Comparison of ENCODE assay signal across 8 mouse cellular contexts in genomic region chr10:128921883-128922821, GRCm38 (mm10). TPM values are rescaled to one million over a fixed set of nuclear protein-coding genes. Genes with fewer than 3 reads are reported as not detected.
DNase-seq lines count a peak whose midpoint lies in the region; ATAC-seq and TF ChIP-seq lines count a peak whose summit lies in the region.

No protein-coding gene starts in this region.

- peak overlapping the region; percentile 85 for H3K4me3 ChIP-seq in gastrocnemius, adult 2 months
- H3K4me3 ChIP-seq in testis, adult 2 months (ENCODE audit: control insufficient read depth, low read depth, low read length): peak overlapping the region; percentile 92
- peak overlapping the region; percentile 83 for H3K4me3 ChIP-seq in hindbrain, embryonic 15.5 days
- peak overlapping the region; percentile 63 for H3K4me3 ChIP-seq in midbrain, postnatal 0 days (ENCODE audit: low read depth, low read length)

- no peak for DNase-seq in gastrocnemius, adult 2 months
- DNase-seq in gastrocnemius, postnatal 25 days: no peak
- DNase-seq in testis, postnatal 14 days (ENCODE audit: low spot score): no peak
- peak; percentile 64 for DNase-seq in midbrain, postnatal 0 days (ENCODE audit: low spot score)
- DNase-seq in thymus, postnatal 0 days (ENCODE audit: low spot score): no peak
- DNase-seq in testis, postnatal 10 days (ENCODE audit: low spot score): no peak

- no peak for TF ChIP-seq CTCF in gastrocnemius, adult 2 months (IDR thresholded peaks at IDR 0.05)
- no peak for TF ChIP-seq CTCF in testis, adult 2 months (IDR thresholded peaks at IDR 0.05; ENCODE audit: control insufficient read depth, insufficient read depth, insufficient replicate concordance, low read depth, low read length)
- TF ChIP-seq CTCF in midbrain, postnatal 0 days (IDR thresholded peaks at IDR 0.05): no peak

- H3K9ac ChIP-seq in hindbrain, embryonic 15.5 days: peak overlapping the region; percentile 86; the same call in 1 of the 2 replicates
- H3K9ac ChIP-seq in midbrain, postnatal 0 days (replicated peaks; ENCODE audit: low read length, poor library complexity, severe bottlenecking): no peak overlapping the region

- WGBS in hindbrain, embryonic 15.5 days: 64% methylated on average over 16 of the region's 16 CpGs
- 74% methylated on average over 16 of the region's 16 CpGs for WGBS in midbrain, postnatal 0 days

- no peak for ATAC-seq in hindbrain, embryonic 15.5 days (ENCODE audit: low FRiP score, low read depth)
- ATAC-seq in midbrain, postnatal 0 days (ENCODE audit: low FRiP score): no peak

- H3K9me3 ChIP-seq in hindbrain, embryonic 15.5 days: no peaks in the 10 kb centered on the region
- H3K9me3 ChIP-seq in midbrain, postnatal 0 days (ENCODE audit: low read length): no peaks in the 10 kb centered on the region

- no peaks in the 10 kb centered on the region for H3K36me3 ChIP-seq in testis, adult 2 months (ENCODE audit: control insufficient read depth, insufficient read depth, low read length)
- H3K36me3 ChIP-seq in hindbrain, embryonic 15.5 days: no peaks in the 10 kb centered on the region
- no peaks in the 10 kb centered on the region; the same call in 1 of the 2 replicates for H3K36me3 ChIP-seq in midbrain, postnatal 0 days (ENCODE audit: insufficient read depth, low read length)

- intact Hi-C loops in gastrocnemius, adult 2 months (cut with DNase I): loop anchor here (2.0 to 10.0 kb wide), 2 partner anchors 25 to 887 kb away; partner anchors contain the start of gene Naca

- peaks cover 14% of the 10 kb centered on the region for H3K4me1 ChIP-seq in testis, adult 2 months (ENCODE audit: control insufficient read depth, insufficient read depth, low read length)
- H3K4me1 ChIP-seq in hindbrain, embryonic 15.5 days (replicated peaks): peaks cover 62% of the 10 kb centered on the region
- peaks cover 9% of the 10 kb centered on the region; the same call in 1 of the 2 replicates for H3K4me1 ChIP-seq in midbrain, postnatal 0 days (ENCODE audit: insufficient read depth, low read length)

- no peaks in the 10 kb centered on the region for H3K27me3 ChIP-seq in testis, adult 2 months (ENCODE audit: control insufficient read depth, insufficient read depth, low read length)
- H3K27me3 ChIP-seq in hindbrain, embryonic 15.5 days: no peaks in the 10 kb centered on the region
- H3K27me3 ChIP-seq in midbrain, postnatal 0 days (ENCODE audit: insufficient read depth, low read length): no peaks in the 10 kb centered on the region

- H3K4me2 ChIP-seq in hindbrain, embryonic 15.5 days: peak overlapping the region; percentile 91
- H3K4me2 ChIP-seq in midbrain, postnatal 0 days (ENCODE audit: low read depth, low read length, poor library complexity, severe bottlenecking): peak overlapping the region; percentile 64

- H3K27ac ChIP-seq in gastrocnemius, adult 2 months: peak overlapping the region; percentile 100
- peak overlapping the region; percentile 36 for H3K27ac ChIP-seq in testis, adult 2 months (ENCODE audit: control insufficient read depth, insufficient read depth, low read depth, low read length)
- peak overlapping the region; percentile 96 for H3K27ac ChIP-seq in hindbrain, embryonic 15.5 days (replicated peaks)
- 0 out of 2 replicates have a peak overlapping the region, but pooled peaks have one; percentile 92 for H3K27ac ChIP-seq in midbrain, postnatal 0 days (ENCODE audit: low read depth, low read length)

- TF ChIP-seq POLR2A in testis, adult 2 months (IDR thresholded peaks at IDR 0.05; ENCODE audit: control insufficient read depth, low read depth, low read length): no peak

RNA-seq across cellular contexts. Expression of gene Rdh5, which starts 0.5 kb away (rescaled TPM):
- 1 to 10 TPM; 5.1 to 5.2 TPM for total RNA-seq in gastrocnemius, adult 2 months (2021)
- total RNA-seq in gastrocnemius, postnatal 25 days (2021): 1 to 10 TPM; 4.3 to 4.7 TPM
- 7.5 and 8.9 TPM in 2 replicates for polyA plus RNA-seq in testis, adult 2 months (2012; rRNA removed)
- 20.9 and 22.1 TPM in 2 replicates for polyA plus RNA-seq in hindbrain, embryonic 15.5 days (2015; fragmentation: Nextera tagmentation; extraction: Ambion mirVana)
- total RNA-seq in midbrain, postnatal 0 days (2014; rRNA removed): 8.8 and 10.5 TPM in 2 replicates
- 8.8 and 10.8 TPM in 2 replicates for polyA plus RNA-seq in midbrain, postnatal 0 days (2015; fragmentation: Nextera tagmentation; extraction: Ambion mirVana)
- 6.3 and 7.1 TPM in 2 replicates for polyA plus RNA-seq in thymus, postnatal 0 days (2015; fragmentation: Nextera tagmentation; extraction: Ambion mirVana)

RNA-seq across cellular contexts. Expression of gene Bloc1s1, which starts 1.7 kb away (rescaled TPM):
- total RNA-seq in gastrocnemius, adult 2 months (2021): 100 to 1,000 TPM; 137 to 169 TPM
- 100 to 1,000 TPM; 152 to 165 TPM for total RNA-seq in gastrocnemius, postnatal 25 days (2021)
- 97.9 and 108 TPM in 2 replicates for polyA plus RNA-seq in testis, adult 2 months (2012; rRNA removed)
- 266 and 268 TPM in 2 replicates for polyA plus RNA-seq in hindbrain, embryonic 15.5 days (2015; fragmentation: Nextera tagmentation; extraction: Ambion mirVana)
- total RNA-seq in midbrain, postnatal 0 days (2014; rRNA removed): 87.8 and 100 TPM in 2 replicates
- 240 and 265 TPM in 2 replicates for polyA plus RNA-seq in midbrain, postnatal 0 days (2015; fragmentation: Nextera tagmentation; extraction: Ambion mirVana)
- polyA plus RNA-seq in thymus, postnatal 0 days (2015; fragmentation: Nextera tagmentation; extraction: Ambion mirVana): 251 and 253 TPM in 2 replicates

RNA-seq across cellular contexts. Expression of gene Itga7, which starts 11.5 kb away (rescaled TPM):
- total RNA-seq in gastrocnemius, adult 2 months (2021): 10 to 100 TPM; 58.4 to 72.9 TPM
- total RNA-seq in gastrocnemius, postnatal 25 days (2021): 10 to 100 TPM; 63.5 to 67.3 TPM
- 19.0 and 19.1 TPM in 2 replicates for polyA plus RNA-seq in testis, adult 2 months (2012; rRNA removed)
- polyA plus RNA-seq in hindbrain, embryonic 15.5 days (2015; fragmentation: Nextera tagmentation; extraction: Ambion mirVana): 8.9 TPM in 2 replicates
- 18.9 and 23.3 TPM in 2 replicates for total RNA-seq in midbrain, postnatal 0 days (2014; rRNA removed)
- polyA plus RNA-seq in midbrain, postnatal 0 days (2015; fragmentation: Nextera tagmentation; extraction: Ambion mirVana): 13.6 and 14.0 TPM in 2 replicates
- polyA plus RNA-seq in thymus, postnatal 0 days (2015; fragmentation: Nextera tagmentation; extraction: Ambion mirVana): 2.4 and 2.5 TPM in 2 replicates

RNA-seq across cellular contexts. Expression of gene Cd63, which starts 21.4 kb away (rescaled TPM):
- 100 to 1,000 TPM; 124 to 132 TPM for total RNA-seq in gastrocnemius, adult 2 months (2021)
- 100 to 1,000 TPM; 103 to 142 TPM for total RNA-seq in gastrocnemius, postnatal 25 days (2021)
- polyA plus RNA-seq in testis, adult 2 months (2012; rRNA removed): 28.8 and 30.9 TPM in 2 replicates
- 262 and 274 TPM in 2 replicates for polyA plus RNA-seq in hindbrain, embryonic 15.5 days (2015; fragmentation: Nextera tagmentation; extraction: Ambion mirVana)
- total RNA-seq in midbrain, postnatal 0 days (2014; rRNA removed): 16.6 and 28.6 TPM in 2 replicates
- polyA plus RNA-seq in midbrain, postnatal 0 days (2015; fragmentation: Nextera tagmentation; extraction: Ambion mirVana): 231 and 238 TPM in 2 replicates
- polyA plus RNA-seq in thymus, postnatal 0 days (2015; fragmentation: Nextera tagmentation; extraction: Ambion mirVana): 172 and 183 TPM in 2 replicates

RNA-seq across cellular contexts. Expression of gene Gdf11, which starts 30.6 kb away (rescaled TPM):
- 1 to 10 TPM; 4.8 to 5.2 TPM for total RNA-seq in gastrocnemius, adult 2 months (2021)
- total RNA-seq in gastrocnemius, postnatal 25 days (2021): 1 to 10 TPM; 3.9 to 4.1 TPM
- polyA plus RNA-seq in testis, adult 2 months (2012; rRNA removed): 0.82 and 0.93 TPM in 2 replicates
- polyA plus RNA-seq in hindbrain, embryonic 15.5 days (2015; fragmentation: Nextera tagmentation; extraction: Ambion mirVana): 8.6 and 8.9 TPM in 2 replicates
- total RNA-seq in midbrain, postnatal 0 days (2014; rRNA removed): 16.9 and 22.4 TPM in 2 replicates
- polyA plus RNA-seq in midbrain, postnatal 0 days (2015; fragmentation: Nextera tagmentation; extraction: Ambion mirVana): 6.5 and 7.5 TPM in 2 replicates
- 2.3 and 3.0 TPM in 2 replicates for polyA plus RNA-seq in thymus, postnatal 0 days (2015; fragmentation: Nextera tagmentation; extraction: Ambion mirVana)

Comparison
In these comparisons a context has a peak if more than half of its experiments do, and no peak if none do; other contexts are left out.
1. H3K27ac ChIP-seq: peak in every context shown above with its lines; median percentile 100 in gastrocnemius, adult 2 months; 96 in hindbrain, embryonic 15.5 days; 92 in midbrain, postnatal 0 days; 36 in testis, adult 2 months.